Mouse (Mus musculus) c-Kit-positive CD71-positive TER-119-positive erythroid progenitor cells, embryonic 14.5 days (primary cell): ENCODE results near the gene Maml1.
"Not testable (repeated sequence)": the region's sequence is repeated elsewhere in the genome, so short reads cannot be mapped to it uniquely, and the experiment has no call there.

ENCODE experiments used
- DNase-seq: peaks from one replicate; pipeline ENCODE4 v3.0.0-alpha.2; 2013; ENCODE audit warnings: low spot score

The Maml1 gene

DNA sequence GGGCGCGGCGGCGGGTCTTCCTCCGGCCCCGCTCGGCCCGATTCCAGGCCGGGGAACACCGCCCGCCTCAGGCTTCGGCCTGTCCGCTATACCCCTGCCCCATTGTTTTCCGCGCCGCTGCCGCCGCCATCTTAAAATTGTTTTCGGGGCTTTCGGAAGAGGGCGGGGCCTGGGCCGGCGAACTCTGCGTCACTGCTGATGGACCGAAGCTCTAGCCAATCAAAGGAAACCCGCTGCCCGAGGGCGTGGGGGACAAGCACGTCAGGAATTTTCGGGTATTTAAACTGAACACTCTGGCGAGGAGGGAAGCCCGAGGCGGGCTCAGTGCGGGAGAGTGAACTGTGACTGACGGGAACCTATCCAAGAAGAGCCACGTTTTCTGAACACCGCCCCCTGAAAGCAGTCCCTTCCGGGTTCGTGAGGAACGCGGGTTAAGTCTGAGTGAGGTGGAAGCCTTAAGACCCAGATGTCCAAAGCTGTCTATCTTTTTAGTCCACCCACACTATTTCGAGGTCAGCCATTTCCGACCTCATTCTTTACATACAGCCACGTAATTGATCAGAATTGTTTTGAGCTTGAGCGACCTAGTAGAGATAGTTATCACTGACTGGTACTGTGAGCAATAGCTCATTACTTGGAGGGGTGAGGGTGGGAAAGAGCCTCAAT is at the start of gene Maml1:
Maml1 (minus strand) TSS at position 122 of the 666 bp plus-strand sequence.
- peak; percentile 97 for DNase-seq

DNA sequence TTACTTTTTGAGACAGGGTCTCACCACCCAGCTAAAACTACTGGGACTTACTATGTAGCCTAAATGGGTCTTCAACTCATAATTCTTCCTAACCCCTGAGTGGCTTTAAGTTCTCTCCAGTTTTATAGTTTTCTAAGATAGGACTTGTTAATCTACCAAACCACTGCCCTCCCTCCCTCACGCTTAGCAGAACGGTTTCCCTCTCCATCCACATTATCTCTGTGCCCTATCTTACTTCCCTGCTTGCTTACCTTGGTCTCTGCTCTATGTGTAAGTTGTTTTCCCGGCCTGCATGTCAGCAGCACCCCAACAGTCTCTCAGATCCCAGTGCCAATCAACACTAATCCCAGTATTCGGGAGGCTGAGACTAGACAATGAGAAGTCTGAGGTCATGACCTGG is 44.8 kb upstream of the Maml1 start:
- no peak for DNase-seq

DNA sequence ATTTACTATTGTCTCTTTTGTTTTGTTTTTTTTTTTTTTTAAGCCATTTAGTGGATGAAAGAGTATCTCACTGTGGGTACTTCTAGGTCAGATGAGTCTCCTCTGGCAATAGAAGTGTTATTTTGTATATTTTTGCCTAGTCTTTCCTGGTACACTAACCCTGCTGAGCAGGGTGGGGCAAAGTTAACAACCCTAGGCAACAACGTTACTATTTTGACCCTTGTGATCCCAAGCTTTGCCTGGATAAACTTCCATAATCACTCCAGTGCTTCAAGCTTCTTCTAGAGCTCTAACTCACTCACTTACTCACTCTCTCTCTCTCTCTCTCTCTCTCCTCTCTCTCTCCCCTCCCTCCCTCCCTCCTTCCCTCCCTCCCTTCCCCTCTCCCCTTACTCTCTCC is 44.0 kb upstream of the Maml1 start:
- DNase-seq: no peak

DNA sequence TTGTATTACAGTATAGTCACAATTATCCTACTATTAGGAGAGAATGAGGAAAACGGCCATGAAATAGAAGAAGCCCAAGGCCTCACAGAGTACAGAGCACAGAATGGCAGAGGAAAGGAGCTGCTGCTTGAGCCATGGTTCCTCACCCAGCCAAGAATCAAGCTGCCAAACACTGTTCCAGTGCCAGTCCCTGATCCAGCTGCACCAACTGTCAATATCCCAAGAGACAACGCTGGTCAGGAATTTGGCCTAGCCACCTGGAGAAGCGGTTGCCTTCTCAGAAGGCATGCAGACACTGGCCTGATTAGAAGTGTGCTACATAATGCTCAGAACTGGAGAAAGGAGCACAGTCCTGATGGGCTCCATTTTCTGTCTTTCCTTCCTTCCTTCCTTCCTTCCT is 41.1 kb upstream of the Maml1 start:
- no peak for DNase-seq

DNA sequence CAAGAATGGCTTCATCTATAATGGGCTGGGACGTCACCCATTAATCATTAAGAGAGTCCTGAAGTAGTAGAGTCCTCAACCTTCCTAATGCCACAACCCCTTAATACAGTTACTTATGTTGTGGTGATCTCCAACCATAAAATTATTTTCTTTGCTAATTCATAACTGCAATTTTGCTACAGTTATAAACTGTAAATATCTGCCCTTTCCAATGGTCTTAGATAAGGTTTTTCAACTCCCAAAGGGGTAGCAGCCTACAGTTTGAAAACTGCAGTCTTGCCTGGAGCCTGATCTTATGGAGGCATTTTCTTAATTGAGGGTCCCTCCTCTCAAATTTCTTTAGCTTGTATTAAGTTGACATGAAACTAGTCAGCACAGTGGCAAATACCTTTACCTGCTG is 37.3 kb upstream of the Maml1 start:
- no peak for DNase-seq

DNA sequence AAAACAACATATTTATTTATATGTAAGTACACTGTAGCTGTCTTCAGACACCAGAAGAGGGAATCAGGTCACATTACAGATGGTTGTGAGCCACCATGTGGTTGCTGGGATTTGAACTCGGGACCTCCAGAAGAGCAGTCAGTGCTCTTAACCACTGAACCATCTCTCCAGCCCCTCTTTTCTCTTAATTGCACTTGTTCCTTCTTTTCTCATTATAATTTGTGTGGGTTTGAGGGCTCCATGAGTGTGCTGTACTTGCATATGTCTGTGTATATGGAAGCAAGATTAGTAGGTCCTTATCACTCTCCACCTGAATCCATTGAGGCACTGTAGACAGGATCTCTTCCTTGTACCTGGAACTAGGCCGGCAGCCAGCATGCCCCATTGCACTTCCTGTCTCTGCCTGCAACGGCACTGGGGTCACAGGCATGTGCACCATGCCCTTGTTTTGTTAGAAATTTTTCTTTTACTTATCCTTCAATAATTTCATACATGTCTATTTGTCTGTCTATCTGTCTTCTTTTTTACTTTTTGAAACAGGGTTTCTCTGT is 36.0 kb upstream of the Maml1 start:
- no peak for DNase-seq

DNA sequence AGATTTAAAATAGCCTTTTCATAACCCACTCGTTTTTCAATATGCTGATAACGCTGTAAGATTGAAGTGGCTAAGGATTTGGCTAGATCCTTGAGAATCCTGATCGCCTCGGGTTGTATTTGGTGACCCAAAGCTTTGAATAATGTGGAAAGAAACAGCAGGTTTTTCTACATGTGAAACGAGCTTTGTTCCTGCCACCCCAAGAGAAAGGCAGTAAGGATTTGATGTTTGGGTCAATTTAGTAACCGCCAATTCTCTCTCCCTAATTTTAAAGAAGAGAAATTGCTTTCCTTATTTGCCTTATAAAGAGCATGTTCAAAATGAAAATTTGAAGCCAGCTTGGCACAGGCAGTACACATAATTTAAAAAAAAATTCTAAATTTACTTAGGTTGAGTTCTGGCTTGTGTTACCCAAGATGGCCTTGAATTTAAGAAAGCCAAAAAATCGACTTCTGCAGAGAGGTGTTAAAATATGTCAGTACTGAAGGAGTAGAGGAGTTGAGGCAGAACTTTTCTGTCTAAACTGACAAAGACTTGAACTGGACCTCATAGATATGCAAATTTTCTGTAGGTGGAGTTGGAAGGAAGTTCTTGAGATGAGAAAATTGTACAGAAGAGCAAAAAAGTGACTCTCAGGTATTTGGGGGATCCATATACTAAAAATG is 34.3 kb upstream of the Maml1 start:
- peak; percentile 30 for DNase-seq

DNA sequence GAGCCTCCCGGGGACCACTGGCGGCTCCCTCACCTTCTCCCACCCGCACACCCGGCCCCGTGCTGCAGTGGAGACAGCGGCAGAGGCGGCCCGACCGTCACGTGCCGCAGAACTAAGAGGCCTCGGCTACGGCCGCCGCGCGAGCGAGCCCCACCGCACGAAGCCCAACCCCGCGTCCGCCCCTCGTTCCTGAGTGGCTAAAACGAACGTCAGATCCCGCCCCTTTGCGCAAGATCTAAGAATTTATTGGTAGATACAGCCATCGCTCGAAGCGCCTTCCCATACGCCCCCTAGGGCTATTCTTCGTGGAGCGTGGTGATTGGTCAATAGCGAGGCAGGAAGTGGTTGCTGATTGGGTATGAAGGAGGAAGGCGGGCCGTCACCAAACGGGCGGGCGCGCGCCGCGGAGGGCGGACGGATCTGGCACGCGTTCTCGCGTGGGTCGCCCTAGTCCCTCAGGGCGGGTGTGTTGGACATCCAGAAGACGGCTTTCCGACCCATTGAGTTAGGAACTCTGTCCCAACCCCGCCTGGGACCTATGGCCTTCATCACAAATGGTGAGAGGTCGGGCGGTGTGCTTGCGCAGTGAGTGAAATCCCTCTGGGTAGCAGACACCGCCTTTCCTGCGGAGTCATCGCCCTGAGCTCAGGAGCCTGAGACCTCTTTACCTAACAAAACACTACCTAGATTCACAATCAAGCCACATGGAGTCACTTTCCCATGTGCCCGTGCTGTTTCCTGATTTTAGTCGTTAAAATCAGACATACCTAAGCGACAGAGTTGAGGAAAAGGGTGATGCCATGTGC is 33.6 kb upstream of the Maml1 start, which contains the start of gene Canx:
Canx (minus strand) TSS at position 178 of the 806 bp plus-strand sequence.
- DNase-seq: peak; percentile 99

DNA sequence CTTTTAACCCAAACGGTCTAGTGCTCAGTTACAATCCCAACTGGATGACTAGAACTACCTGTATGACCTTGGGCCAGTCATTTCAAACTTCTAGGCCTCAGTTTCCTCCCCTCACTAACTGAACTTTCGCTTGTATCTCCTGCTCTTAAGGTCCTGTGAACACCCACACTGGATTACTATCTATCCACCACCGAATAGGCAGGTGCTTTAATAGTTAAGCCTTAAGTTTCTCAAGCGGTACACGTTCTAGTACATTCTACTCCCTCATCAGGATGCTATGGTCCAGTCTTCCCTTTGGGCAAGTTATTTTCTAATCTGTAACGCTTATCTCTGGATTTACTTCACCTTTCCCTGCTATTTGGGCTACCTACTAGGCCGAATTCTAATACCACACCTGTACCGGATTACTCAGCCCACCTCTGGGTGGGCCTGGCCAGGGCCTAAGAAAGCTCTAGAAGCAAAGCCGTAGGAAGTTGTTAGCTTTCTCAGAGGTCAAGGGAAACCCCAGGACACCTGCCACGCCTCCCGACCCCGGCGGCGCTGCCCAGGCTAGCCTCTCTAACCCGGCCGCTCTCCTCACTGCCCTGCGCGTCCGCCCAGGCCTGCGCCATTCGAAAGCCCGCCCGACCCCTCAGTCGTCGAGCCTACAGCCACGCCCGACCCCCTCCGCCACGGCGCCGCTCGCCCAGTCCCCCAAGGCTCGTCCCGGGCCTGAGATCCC is 32.8 kb upstream of the Maml1 start:
- DNase-seq: peak; percentile 36

DNA sequence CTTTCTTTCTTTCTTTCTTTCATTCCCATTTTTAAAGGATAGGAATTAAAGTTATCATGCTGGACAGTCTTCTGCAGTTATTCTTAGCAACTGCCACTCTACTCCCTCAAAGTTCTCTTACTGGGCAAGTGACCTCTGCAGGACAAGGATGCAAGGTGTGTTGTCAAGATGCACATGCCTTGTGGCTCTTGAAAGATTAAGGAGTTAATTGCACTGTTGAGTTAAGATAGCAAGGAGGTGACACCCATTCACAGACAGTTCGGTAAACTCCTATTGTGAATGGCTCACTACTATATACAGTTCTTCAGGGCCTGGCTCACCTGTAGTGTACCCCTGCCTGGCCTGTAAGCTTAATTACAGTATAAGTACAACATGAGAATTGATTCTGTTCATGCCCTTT is 31.7 kb upstream of the Maml1 start:
- DNase-seq: peak; percentile 66

DNA sequence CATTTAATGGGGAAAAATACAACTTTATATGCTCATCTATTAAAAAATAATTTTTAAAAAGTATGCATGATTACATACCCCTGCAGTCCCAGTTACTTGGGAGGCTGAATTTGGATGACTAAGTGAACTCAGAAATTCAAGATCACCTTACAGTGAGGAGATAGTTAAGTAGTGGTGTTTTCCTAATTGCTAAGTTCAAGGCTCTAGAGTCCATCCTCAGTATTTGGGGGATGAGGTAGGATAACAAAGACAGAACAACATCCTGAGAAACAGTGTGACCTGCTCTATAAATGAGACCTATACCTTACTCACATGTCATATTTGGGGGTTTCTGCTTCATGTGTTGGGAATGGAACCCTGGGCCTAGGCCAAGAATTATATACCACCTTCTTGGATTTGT is 30.2 kb upstream of the Maml1 start:
- no peak for DNase-seq

DNA sequence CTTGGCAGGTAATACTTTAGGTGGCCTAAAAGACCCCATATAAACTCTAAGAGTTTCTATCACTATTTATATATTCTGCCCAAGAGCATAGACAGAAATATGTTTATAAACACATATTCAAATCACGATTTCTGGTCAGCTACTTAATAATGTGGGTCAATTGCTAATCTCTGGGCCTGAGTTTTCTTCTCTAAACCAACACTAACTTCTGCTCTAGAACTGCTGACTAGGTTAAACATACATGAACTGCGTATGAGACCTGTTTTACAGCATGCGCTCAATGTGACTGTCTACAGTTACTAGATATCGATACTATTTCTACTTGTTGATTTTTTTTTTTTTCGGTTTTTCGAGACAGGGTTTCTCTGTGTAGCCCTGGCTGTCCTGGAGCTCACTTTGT is 29.1 kb upstream of the Maml1 start:
- no peak for DNase-seq

DNA sequence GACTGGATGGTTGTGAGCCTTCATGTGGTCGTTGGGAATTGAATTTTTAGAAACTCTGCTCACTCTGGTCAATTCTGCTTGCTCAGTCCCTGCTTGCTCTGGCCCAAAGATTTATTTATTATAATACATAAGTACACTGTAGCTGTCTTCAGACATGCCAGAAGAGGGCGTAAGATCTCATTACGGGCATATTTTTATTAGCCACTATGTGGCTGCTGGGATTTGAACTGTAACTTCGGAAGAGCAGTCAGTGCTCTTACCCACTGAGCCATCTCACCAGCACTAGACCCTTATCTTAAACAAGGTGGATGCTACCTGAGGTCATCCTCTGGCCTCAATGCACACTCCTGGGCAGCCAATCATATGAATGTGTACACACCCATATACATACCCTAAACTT is 27.2 kb upstream of the Maml1 start:
- DNase-seq: not testable (repeated sequence)

DNA sequence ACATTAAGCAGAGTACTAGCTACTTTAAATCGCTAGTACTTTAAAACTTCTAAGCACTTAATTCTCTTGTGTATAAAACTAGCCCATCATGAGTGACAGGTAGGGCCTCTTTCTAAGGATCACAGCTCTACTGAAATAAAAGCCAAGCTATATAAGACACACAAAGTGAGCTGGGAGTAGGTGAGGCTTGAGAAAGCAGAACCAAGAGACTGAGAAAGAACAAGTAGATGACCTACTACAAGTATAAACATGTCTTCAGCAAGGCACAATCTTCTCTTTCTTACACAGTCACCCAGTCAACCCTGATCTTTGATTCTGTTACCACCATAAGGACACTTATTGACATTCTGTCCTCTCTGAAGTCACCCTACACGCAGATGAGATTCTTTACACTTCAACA is 20.7 kb upstream of the Maml1 start:
- no peak for DNase-seq

DNA sequence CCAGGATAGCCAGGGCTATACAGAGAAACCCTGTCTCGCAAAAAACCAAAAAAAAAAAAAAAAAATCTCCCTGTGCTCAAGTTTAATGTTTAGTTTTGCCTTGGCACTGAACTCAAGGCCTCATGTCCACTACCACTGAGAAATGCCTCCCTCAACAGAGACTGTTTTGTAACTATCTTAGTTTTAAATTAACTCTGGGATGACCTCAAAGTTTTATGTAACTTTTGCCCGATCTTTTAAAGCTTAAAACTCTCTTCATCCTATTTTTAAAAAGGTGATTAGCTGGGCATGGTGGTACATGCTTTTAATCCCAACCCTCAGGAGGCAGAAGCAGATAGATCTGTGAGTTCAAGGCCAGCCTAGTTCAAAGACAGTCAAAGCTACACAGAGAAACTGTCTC is 11.3 kb upstream of the Maml1 start:
- DNase-seq: no peak

DNA sequence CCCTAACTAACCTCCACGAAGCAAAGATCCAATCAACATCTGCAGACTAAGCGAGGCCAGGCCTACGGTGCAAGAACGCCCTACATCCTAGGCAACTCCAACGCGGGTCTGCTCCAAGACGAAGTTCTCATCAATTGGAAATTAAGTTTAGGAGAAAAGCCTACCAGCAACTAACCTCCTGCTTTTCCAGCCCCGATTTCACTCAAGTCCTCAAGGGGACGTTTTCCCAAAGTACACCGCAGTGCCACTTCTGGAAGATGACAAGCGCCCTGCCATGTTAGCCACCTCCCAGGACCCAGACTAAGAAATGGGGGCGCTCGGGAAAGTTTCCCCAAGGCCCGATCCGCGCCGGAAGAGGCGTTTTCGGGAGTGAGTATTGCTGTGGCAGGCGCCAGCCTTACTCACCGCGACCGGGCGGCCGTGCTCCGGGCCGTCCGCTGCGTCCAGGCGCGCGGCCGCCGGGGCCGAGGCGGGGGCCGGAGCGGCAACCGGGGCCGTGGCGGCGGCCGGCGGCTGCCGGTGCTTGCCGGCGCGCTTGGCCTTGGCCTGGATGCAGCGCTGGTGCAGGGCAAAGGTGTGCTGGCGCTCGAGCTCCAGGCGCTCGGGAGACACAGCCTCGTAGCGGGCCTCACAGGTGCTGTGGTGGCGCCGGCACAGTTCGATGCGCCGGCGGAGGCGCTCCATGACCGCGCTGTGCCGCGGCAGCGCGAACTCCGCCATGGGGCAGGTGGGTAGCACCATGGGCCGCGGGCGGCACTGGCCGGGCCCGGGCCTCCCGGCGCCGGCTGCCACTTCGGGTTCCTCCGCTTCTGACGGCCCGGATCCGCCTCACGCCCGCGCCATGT is 568 bp downstream of the Maml1 start:
- DNase-seq: peak; percentile 52

DNA sequence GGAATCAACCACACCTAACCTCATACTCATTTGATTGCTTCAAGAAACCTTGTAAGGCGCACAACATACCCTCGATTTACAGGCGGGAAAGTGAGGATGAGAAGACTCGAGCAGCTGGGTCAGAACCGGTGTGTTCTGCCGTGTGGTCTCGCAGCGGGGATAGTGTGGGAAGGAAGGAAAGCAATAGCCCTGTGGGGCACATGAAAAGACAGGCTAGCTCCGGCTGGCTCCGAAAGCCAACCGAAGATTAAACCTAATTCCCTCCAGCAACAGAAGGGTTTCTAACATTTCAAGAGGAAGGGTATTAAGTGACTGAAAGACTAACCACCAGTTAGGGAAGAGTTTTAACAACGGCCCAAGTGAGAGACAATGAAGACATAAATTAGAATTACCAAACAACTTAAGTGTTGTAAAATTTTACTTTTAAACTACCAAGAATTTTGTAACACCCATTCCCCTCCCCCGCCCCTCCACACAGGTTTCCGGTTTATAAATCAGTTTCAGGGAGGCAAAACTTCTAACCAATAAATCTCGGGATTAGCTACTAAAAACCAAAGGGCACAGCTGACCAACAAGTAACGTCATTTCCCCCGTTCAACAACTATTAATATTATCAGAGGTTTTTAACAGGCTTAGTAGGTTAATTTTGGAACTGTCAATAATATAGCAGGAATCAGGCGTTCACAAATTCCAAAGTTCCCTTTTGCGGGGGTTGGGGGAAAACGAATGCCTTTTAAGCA is 1.5 kb downstream of the Maml1 start:
- DNase-seq: no peak

DNA sequence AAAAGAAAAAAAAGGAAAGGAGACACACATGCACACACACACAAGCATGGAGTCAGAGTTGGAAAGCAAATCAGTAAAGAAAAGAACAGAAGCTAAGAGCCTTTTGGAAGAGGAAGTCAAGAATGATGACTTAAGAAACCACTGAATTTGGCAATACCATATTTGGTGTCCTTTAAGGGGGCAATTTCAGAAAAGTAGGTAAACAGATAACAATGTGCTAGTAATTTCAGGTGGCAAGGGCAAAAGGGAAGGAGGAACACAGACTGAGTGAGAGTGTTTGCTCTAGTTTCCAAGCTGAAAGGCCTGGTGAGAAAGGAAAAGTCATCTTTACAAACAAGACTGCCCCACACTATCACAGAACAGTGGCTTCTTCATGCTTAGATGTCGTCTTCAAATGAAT is 5.7 kb downstream of the Maml1 start:
- no peak for DNase-seq

DNA sequence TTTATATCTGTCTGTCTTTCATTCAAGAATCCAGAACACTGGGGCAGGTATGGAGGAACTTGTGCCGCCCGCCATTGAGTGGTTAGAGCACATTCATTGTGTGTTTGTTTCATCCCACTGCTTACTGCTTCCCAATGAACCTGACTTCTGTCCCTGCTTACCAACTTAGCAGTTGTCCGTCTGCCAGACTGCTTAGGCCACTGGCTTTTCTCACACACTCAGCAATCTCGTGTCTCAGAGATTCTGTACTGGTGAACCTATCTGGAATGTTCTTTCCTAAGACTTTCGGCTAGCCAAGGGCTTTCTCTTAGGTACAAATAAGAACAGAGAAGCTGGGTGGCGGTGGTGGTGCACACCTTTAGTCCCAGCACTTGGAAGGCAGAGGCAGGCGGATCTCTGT is 6.4 kb downstream of the Maml1 start:
- no peak for DNase-seq

DNA sequence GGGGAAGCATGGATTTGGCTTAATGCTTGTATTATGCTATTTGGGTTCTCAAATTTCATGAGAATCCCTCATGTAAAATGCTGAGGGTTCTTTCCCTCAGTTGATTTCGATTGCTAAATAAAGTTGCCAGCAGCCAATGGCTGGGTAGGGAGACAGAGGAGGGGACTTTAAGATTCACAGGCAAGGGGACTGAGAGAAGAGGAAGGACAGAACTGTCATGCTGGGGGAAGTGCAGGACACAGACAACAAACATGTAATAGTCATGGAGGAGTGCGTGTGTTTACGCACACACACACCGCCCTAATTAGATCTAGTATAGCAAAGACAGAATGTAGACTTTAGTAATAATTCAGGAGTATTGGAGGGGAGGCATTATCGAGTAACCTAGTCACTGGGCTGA is 6.8 kb downstream of the Maml1 start:
- DNase-seq: no peak

DNA sequence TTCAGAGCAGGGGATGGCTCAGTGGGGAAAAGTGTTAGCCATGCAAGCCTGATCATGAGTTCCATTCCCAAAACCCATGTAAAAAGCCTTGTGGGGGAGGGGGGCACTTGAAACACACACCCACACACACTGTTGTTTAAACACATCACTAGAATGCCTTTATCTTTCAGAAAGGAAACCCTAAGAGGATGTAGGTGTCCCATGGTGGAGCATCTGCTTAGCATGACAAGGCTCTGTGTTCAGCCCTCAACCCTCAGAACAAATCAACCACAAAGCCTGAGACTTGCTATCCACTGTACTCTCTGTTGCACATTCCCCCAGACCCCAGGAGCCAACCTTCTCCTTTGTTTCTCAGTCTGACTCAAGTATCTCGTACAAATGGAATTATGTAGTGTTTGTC is 12.1 kb downstream of the Maml1 start:
- no peak for DNase-seq
